Mouse (Mus musculus) cerebellum, adult 2 months (tissue): Measurements from ENCODE around the gene Glt8d2.

Experiments
- CTCF ChIP-seq: fragments of 200-500 bp; IDR thresholded peaks from 2 replicates; pipeline ENCODE4 v1.5.1; 2011; ENCODE audit warnings: low read depth, mild to moderate bottlenecking, control low read depth, low read length, moderate library complexity, borderline replicate concordance; ENCODE audit not compliant: insufficient read depth
- POLR2A ChIP-seq: fragments of 200-500 bp; IDR thresholded peaks from 2 replicates; pipeline ENCODE4 v1.6.1; 2011; ENCODE audit warnings: low read length, control low read depth, borderline replicate concordance; ENCODE audit not compliant: insufficient read depth

GRCm38 (mm10) chr10:82632496-82633280 lies 57.8 kb downstream of the Glt8d2 start:
- TF ChIP-seq POLR2A (no peak), CTCF (no peak)
